Mouse (Mus musculus) small intestine, adult 2 months (tissue): ENCODE data around the gene Fat4. TPM values are rescaled to one million over a fixed set of nuclear protein-coding genes. Genes with fewer than 3 reads are reported as not detected.

ENCODE experiments used
- H3K27ac ChIP-seq: fragments of 200-500 bp; 2 replicates; pipeline ENCODE4 v1.5.1; 2012; ENCODE audit warnings: low read depth, low read length, control low read depth, inconsistent platforms; ENCODE audit not compliant: insufficient read depth
- H3K27me3 ChIP-seq: fragments of 200-500 bp; 2 replicates; pipeline ENCODE4 v1.6.1; 2012; ENCODE audit warnings: mild to moderate bottlenecking, moderate library complexity, low read length, inconsistent platforms; ENCODE audit not compliant: control insufficient read depth, insufficient read depth
- H3K36me3 ChIP-seq: fragments of 200-500 bp; 2 replicates; pipeline ENCODE4 v1.6.1; 2012; ENCODE audit warnings: mild to moderate bottlenecking, low read length, control low read depth, inconsistent platforms; ENCODE audit not compliant: control insufficient read depth, insufficient read depth
- H3K4me1 ChIP-seq: fragments of 200-500 bp; 2 replicates; pipeline ENCODE4 v1.6.1; 2012; ENCODE audit warnings: low read length, inconsistent platforms, mixed read lengths; ENCODE audit not compliant: control insufficient read depth, insufficient read depth, insufficient read length
- H3K4me3 ChIP-seq: fragments of 200-500 bp; 2 replicates; pipeline ENCODE4 v1.5.1; 2012; ENCODE audit warnings: low read depth, mild to moderate bottlenecking, control low read depth, inconsistent platforms, low read length, moderate library complexity
- CTCF ChIP-seq: fragments of 200-500 bp; IDR thresholded peaks from 2 replicates; pipeline ENCODE4 v1.5.1; 2012; ENCODE audit warnings: low read depth, mild to moderate bottlenecking, control low read depth, inconsistent platforms, low read length, moderate library complexity, mixed read lengths; ENCODE audit not compliant: insufficient replicate concordance, insufficient read length; ENCODE audit errors: extremely low read depth
- POLR2A ChIP-seq: fragments of 200-500 bp; IDR thresholded peaks from 2 replicates; pipeline ENCODE4 v1.6.1; 2012; ENCODE audit warnings: low read depth, mild to moderate bottlenecking, control low read depth, inconsistent platforms, low read length, moderate library complexity
- WGBS: fragments of 180-500 bp; shearing (Covaris S2); methylation state at CpG from one replicate; pipeline ENCODE4 v1.1.7; 2018; 5-methylcytosine and 5-hydroxymethylcytosine counted together
- polyA plus RNA-seq: library from polyadenylated mRNA; depleted of rRNA; stranded (reverse); fragments of >200 nt; gene quantifications from 2 replicates; pipeline ENCODE4 v1.2.3, GENCODE M21; 2012

The Fat4 gene
- polyA plus RNA-seq, 1 experiment: 1.4 TPM

- 50% methylated on average over 14 of the region's 14 CpGs for WGBS
- Histone ChIP-seq H3K4me1 (no peaks in the 10 kb centered on the region), H3K27me3 (no peaks in the 10 kb centered on the region), H3K27ac (no peak overlapping the region), H3K36me3 (no peaks in the 10 kb centered on the region), H3K4me3 (no peak overlapping the region)
- TF ChIP-seq CTCF: no peak
- TF ChIP-seq POLR2A: no peak
These were observed 21.1 kb downstream of the Fat4 start for GRCm38 (mm10) chr3:38907676-38908425.

GRCm38 (mm10) chr3:38908426-38909111 is 21.8 kb downstream of the Fat4 start:
- no peak overlapping the region for H3K4me3 ChIP-seq
- 81% methylated on average over 13 of the region's 13 CpGs for WGBS
- no peaks in the 10 kb centered on the region for H3K36me3 ChIP-seq
- no peaks in the 10 kb centered on the region for H3K27me3 ChIP-seq
- TF ChIP-seq CTCF (no peak), POLR2A (no peak)
- H3K27ac ChIP-seq: no peak overlapping the region
- H3K4me1 ChIP-seq: no peaks in the 10 kb centered on the region

DNA sequence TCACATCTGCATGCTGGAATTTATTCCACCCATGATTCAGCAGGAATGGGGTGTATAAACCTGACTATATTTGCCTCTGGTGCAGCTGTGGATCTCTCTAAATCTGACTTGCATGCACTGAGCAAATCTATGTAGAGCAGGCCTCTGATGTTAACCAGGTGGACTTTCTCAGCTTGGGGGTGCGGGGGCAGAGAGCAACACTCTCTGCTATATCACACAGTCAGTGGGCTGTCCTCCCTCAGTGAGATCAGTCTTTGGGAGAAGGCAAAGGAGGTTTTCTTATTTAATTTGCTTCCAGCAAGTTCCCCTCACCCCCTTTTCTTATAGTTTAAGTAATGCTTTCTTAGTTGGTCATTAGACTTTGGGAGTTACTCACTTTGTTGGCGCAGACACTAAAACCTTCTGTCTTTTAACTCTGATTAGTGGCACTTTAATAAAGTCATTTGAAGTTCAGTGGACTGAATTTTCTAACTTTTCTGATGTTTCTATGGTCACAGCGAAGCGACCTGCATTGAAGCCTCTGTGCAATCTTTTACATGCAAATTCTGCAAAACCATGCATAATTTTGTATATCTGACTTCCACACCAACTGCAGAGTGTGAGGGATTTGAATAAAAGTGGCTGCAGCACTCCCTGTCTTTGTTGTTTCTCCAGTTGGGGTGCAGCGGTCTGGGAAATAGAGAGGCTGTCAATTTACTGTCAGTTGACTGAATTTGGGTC is 26.2 kb downstream of the Fat4 start:
- TF ChIP-seq CTCF (no peak), POLR2A (no peak)
- H3K4me1 ChIP-seq: no peaks in the 10 kb centered on the region
- H3K27ac ChIP-seq: no peak overlapping the region
- WGBS: 74% methylated on average over 5 of the region's 5 CpGs
- H3K4me3 ChIP-seq: no peak overlapping the region
- no peaks in the 10 kb centered on the region for H3K27me3 ChIP-seq
- no peaks in the 10 kb centered on the region for H3K36me3 ChIP-seq

DNA sequence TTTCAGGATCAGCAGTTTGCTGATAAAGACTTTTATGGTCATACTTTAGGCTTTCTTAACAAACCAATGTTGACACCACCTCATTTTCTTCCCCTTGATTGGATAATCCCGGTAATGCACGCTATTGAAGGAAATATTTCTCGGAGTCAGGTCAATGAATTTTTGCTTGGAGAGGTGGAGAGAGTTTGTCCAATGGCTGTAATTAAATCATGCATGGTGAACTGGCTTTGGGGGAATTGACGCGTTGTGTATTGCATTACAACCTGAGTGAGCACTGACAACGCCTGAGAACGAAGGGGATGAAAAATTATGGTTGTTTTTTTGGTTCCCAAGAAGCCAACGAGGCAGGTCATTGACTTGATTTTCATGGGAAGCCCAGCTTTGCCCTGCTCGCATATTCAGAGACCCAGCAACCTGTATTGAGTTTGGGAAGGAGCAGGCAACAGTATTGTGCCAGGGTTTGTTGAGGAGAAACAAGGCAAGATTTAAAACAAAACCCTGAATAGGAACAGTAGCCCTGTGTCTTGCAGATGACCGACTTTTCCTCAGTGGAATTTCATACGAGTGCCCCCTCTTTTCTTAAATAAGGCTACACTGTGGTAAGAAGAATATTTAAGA is 26.9 kb downstream of the Fat4 start:
- no peak for TF ChIP-seq CTCF
- no peak for TF ChIP-seq POLR2A
- Histone ChIP-seq H3K36me3 (no peaks in the 10 kb centered on the region), H3K27ac (no peak overlapping the region), H3K4me1 (no peaks in the 10 kb centered on the region), H3K27me3 (no peaks in the 10 kb centered on the region), H3K4me3 (no peak overlapping the region)
- WGBS: 73% methylated on average over 11 of the region's 11 CpGs

GRCm38 (mm10) chr3:38918926-38919325 is 32.2 kb downstream of the Fat4 start:
- H3K27ac ChIP-seq: no peak overlapping the region
- no peaks in the 10 kb centered on the region for H3K27me3 ChIP-seq
- TF ChIP-seq POLR2A: no peak
- no peak for TF ChIP-seq CTCF
- H3K4me1 ChIP-seq: no peaks in the 10 kb centered on the region
- H3K36me3 ChIP-seq: no peaks in the 10 kb centered on the region
- 51% methylated on average over 2 of the region's 2 CpGs for WGBS
- H3K4me3 ChIP-seq: no peak overlapping the region

- Histone ChIP-seq H3K27me3 (no peaks in the 10 kb centered on the region), H3K36me3 (no peaks in the 10 kb centered on the region), H3K27ac (no peak overlapping the region), H3K4me1 (no peaks in the 10 kb centered on the region), H3K4me3 (no peak overlapping the region)
- WGBS: 45% methylated on average over 2 of the region's 2 CpGs
- TF ChIP-seq POLR2A: no peak
- TF ChIP-seq CTCF: no peak
These were observed 34.3 kb downstream of the Fat4 start for GRCm38 (mm10) chr3:38921031-38921430.
